ENCODE assay signal across 19 mouse cellular contexts in genomic region chr9:40405804-40406203, GRCm38 (mm10).
DNase-seq lines count a peak whose midpoint lies in the region; ATAC-seq and TF ChIP-seq lines count a peak whose summit lies in the region.
"Had no signal": no experiment of that assay in that cellular context is flagged by ENCODE, and none has a peak within 500 bp of the region (broad histone marks: within the 10 kb centered on the region; RNA-seq: fewer than 3 reads in every experiment).

No protein-coding gene starts in this region.

- no peaks in the 10 kb centered on the region for H3K36me3 ChIP-seq in forebrain, postnatal 0 days (ENCODE audit: insufficient read depth)
- no peaks in the 10 kb centered on the region for H3K36me3 ChIP-seq in forebrain, embryonic 16.5 days (ENCODE audit: control insufficient read depth, insufficient read depth)
- no peaks in the 10 kb centered on the region for H3K36me3 ChIP-seq in limb, embryonic 13.5 days
- no peaks in the 10 kb centered on the region for H3K36me3 ChIP-seq in limb, embryonic 10.5 days
- H3K36me3 ChIP-seq in testis, adult 2 months (ENCODE audit: control insufficient read depth, insufficient read depth, low read length): no peaks in the 10 kb centered on the region
- H3K36me3 ChIP-seq: embryonic facial prominence, embryonic 13.5 days; forebrain, embryonic 12.5 days; heart, embryonic 15.5 days; hindbrain, embryonic 15.5 days had no signal

- ATAC-seq in forebrain, postnatal 0 days: no peak
- no peak for ATAC-seq in forebrain, embryonic 16.5 days
- no peak for ATAC-seq in limb, embryonic 13.5 days (ENCODE audit: low FRiP score, low read depth)
- ATAC-seq: CD4-positive, CD25-positive, alpha-beta regulatory T cell, adult 4 months had no signal

- no peak overlapping the region for H3K4me2 ChIP-seq in forebrain, postnatal 0 days (ENCODE audit: low read depth)
- H3K4me2 ChIP-seq in forebrain, embryonic 16.5 days (ENCODE audit: low read length): no peak overlapping the region
- H3K4me2 ChIP-seq in limb, embryonic 13.5 days (replicated peaks): peak overlapping the region; percentile 11; the same call in 1 of the 2 replicates
- H3K4me2 ChIP-seq: embryonic facial prominence, embryonic 13.5 days; forebrain, embryonic 12.5 days; heart, embryonic 11.5 days; heart, embryonic 15.5 days; hindbrain, embryonic 15.5 days had no signal

- no peak overlapping the region for H3K4me3 ChIP-seq in forebrain, postnatal 0 days (ENCODE audit: low read depth, low read length)
- H3K4me3 ChIP-seq in forebrain, embryonic 16.5 days (replicated peaks; ENCODE audit: low read length): no peak overlapping the region
- H3K4me3 ChIP-seq in limb, embryonic 13.5 days: no peak overlapping the region
- no peak overlapping the region for H3K4me3 ChIP-seq in limb, embryonic 10.5 days
- peak overlapping the region; percentile 82 for H3K4me3 ChIP-seq in testis, adult 2 months (ENCODE audit: control insufficient read depth, low read depth, low read length)
- H3K4me3 ChIP-seq: embryonic facial prominence, embryonic 13.5 days; forebrain, embryonic 12.5 days; heart, embryonic 15.5 days; hindbrain, embryonic 15.5 days had no signal

- TF ChIP-seq CTCF in forebrain, postnatal 0 days (IDR thresholded peaks at IDR 0.05; ENCODE audit: low read depth): no peak
- no peak for TF ChIP-seq CTCF in testis, adult 2 months (IDR thresholded peaks at IDR 0.05; ENCODE audit: control insufficient read depth, insufficient read depth, insufficient replicate concordance, low read depth, low read length)

- H3K9me3 ChIP-seq in forebrain, postnatal 0 days (ENCODE audit: low read length): no peaks in the 10 kb centered on the region
- no peaks in the 10 kb centered on the region for H3K9me3 ChIP-seq in forebrain, embryonic 16.5 days (ENCODE audit: control insufficient read depth, low read length)
- H3K9me3 ChIP-seq in limb, embryonic 13.5 days: no peaks in the 10 kb centered on the region
- no peaks in the 10 kb centered on the region for H3K9me3 ChIP-seq in limb, embryonic 10.5 days (replicated peaks)
- H3K9me3 ChIP-seq: embryonic facial prominence, embryonic 13.5 days; forebrain, embryonic 12.5 days; heart, embryonic 15.5 days; hindbrain, embryonic 15.5 days had no signal

- peak; percentile 62 to 86 for DNase-seq in adrenal gland, adult (ENCODE audit: inconsistent age in 2 of 2, low spot score in 1 of 2)
- DNase-seq in adrenal gland, postnatal 10 days: no peak
- DNase-seq in forebrain, postnatal 0 days: no peak
- no peak for DNase-seq in limb, embryonic 10.5 days (ENCODE audit: low spot score)
- no peak for DNase-seq in testis, postnatal 10 days (ENCODE audit: low spot score)
- DNase-seq: B cell, adult 2 months; cerebellum, adult 8-10 months; gastrocnemius, postnatal 10 days; heart, adult 18-20 months; heart, postnatal 14 days had no signal

- TF ChIP-seq POLR2A in testis, adult 2 months (IDR thresholded peaks at IDR 0.05; ENCODE audit: control insufficient read depth, low read depth, low read length): no peak

- no peaks in the 10 kb centered on the region for H3K27me3 ChIP-seq in forebrain, postnatal 0 days (ENCODE audit: insufficient read depth, low read length)
- no peaks in the 10 kb centered on the region for H3K27me3 ChIP-seq in forebrain, embryonic 16.5 days (replicated peaks; ENCODE audit: control insufficient read depth, insufficient read depth, low read length)
- no peaks in the 10 kb centered on the region for H3K27me3 ChIP-seq in limb, embryonic 13.5 days
- H3K27me3 ChIP-seq in limb, embryonic 10.5 days (ENCODE audit: low read depth, poor library complexity, severe bottlenecking): no peaks in the 10 kb centered on the region
- H3K27me3 ChIP-seq in testis, adult 2 months (ENCODE audit: control insufficient read depth, insufficient read depth, low read length): no peaks in the 10 kb centered on the region
- H3K27me3 ChIP-seq: embryonic facial prominence, embryonic 13.5 days; forebrain, embryonic 12.5 days; heart, embryonic 15.5 days; hindbrain, embryonic 15.5 days had no signal

- WGBS in forebrain, postnatal 0 days: 55% methylated on average over 6 of the region's 6 CpGs
- 62% methylated on average over 6 of the region's 6 CpGs for WGBS in forebrain, embryonic 16.5 days
- 46% methylated on average over 6 of the region's 6 CpGs for WGBS in limb, embryonic 13.5 days
- 47% methylated on average over 6 of the region's 6 CpGs for WGBS in limb, embryonic 10.5 days

- no peak overlapping the region for H3K9ac ChIP-seq in forebrain, postnatal 0 days
- H3K9ac ChIP-seq in forebrain, embryonic 16.5 days (replicated peaks; ENCODE audit: low read depth, low read length): no peak overlapping the region
- H3K9ac ChIP-seq in limb, embryonic 13.5 days: no peak overlapping the region
- H3K9ac ChIP-seq: embryonic facial prominence, embryonic 13.5 days; forebrain, embryonic 12.5 days; heart, embryonic 15.5 days; hindbrain, embryonic 15.5 days had no signal

- no peaks in the 10 kb centered on the region for H3K4me1 ChIP-seq in forebrain, postnatal 0 days (ENCODE audit: insufficient read depth)
- H3K4me1 ChIP-seq in forebrain, embryonic 16.5 days (replicated peaks; ENCODE audit: control insufficient read depth, insufficient read depth, low read length): peaks cover 4% of the 10 kb centered on the region; the same call in 1 of the 2 replicates
- peaks cover 11% of the 10 kb centered on the region for H3K4me1 ChIP-seq in limb, embryonic 13.5 days
- 0 out of 2 replicates have a peak, but pooled peaks cover 3% of the 10 kb centered on the region for H3K4me1 ChIP-seq in limb, embryonic 10.5 days
- peaks cover 2% of the 10 kb centered on the region; the same call in 1 of the 2 replicates for H3K4me1 ChIP-seq in testis, adult 2 months (ENCODE audit: control insufficient read depth, insufficient read depth, low read length)
- H3K4me1 ChIP-seq: hindbrain, embryonic 15.5 days had no signal

- H3K27ac ChIP-seq in forebrain, postnatal 0 days (ENCODE audit: low read depth, low read length): 0 out of 2 replicates have a peak overlapping the region, but pooled peaks have one; percentile 23
- no peak overlapping the region for H3K27ac ChIP-seq in forebrain, embryonic 16.5 days (ENCODE audit: low read length)
- no peak overlapping the region for H3K27ac ChIP-seq in limb, embryonic 13.5 days
- H3K27ac ChIP-seq in limb, embryonic 10.5 days: no peak overlapping the region
- H3K27ac ChIP-seq in testis, adult 2 months (ENCODE audit: control insufficient read depth, insufficient read depth, low read depth, low read length): peak overlapping the region; percentile 10; the same call in 1 of the 2 replicates
- H3K27ac ChIP-seq: embryonic facial prominence, embryonic 13.5 days; forebrain, embryonic 12.5 days; heart, embryonic 15.5 days; hindbrain, embryonic 15.5 days had no signal

Comparison
In these comparisons a context has a peak if more than half of its experiments do, and no peak if none do; other contexts are left out.
1. DNase-seq: peak in adrenal gland, adult (2 of 2); none in adrenal gland, postnatal 10 days (single experiment), forebrain, postnatal 0 days (single experiment), limb, embryonic 10.5 days (single experiment) and testis, postnatal 10 days (single experiment).
2. H3K27ac ChIP-seq: peak in forebrain, postnatal 0 days (single experiment) and testis, adult 2 months (single experiment); none in forebrain, embryonic 16.5 days (single experiment), limb, embryonic 13.5 days (single experiment) and limb, embryonic 10.5 days (single experiment).